Mouse (Mus musculus) forebrain, embryonic 13.5 days (tissue): ENCODE measurements around the gene Rpp30. TPM values are rescaled to one million over a fixed set of nuclear protein-coding genes. Genes with fewer than 3 reads are reported as not detected.

Experiments used
- ATAC-seq: fragments of 200-750 bp; cut with Nextera tagmentation; 2 replicates; pipeline ENCODE4 v1.8.0; 2017
- H3K27ac ChIP-seq: fragments of 300-500 bp; sonication (generic); 2 replicates; pipeline ENCODE4 v1.5.1; 2015; ENCODE audit warnings: inconsistent platforms, mild to moderate bottlenecking, moderate library complexity
- H3K27me3 ChIP-seq: fragments of 300-500 bp; sonication (generic); 2 replicates; pipeline ENCODE4 v1.6.1; 2015; ENCODE audit warnings: mild to moderate bottlenecking, inconsistent platforms
- H3K36me3 ChIP-seq: fragments of 300-500 bp; sonication (generic); 2 replicates; pipeline ENCODE4 v1.6.1; 2015; ENCODE audit warnings: mild to moderate bottlenecking, inconsistent platforms; ENCODE audit not compliant: poor library complexity, severe bottlenecking
- H3K4me1 ChIP-seq: fragments of 300-500 bp; sonication (generic); 2 replicates; pipeline ENCODE4 v1.6.1; 2015; ENCODE audit warnings: inconsistent platforms
- H3K4me2 ChIP-seq: fragments of 300-500 bp; sonication (generic); 2 replicates; pipeline ENCODE4 v1.6.1; 2015; ENCODE audit warnings: inconsistent platforms, mild to moderate bottlenecking, moderate library complexity
- H3K4me3 ChIP-seq: fragments of 300-500 bp; sonication (generic); 2 replicates; pipeline ENCODE4 v1.5.1; 2015; ENCODE audit warnings: mild to moderate bottlenecking, inconsistent platforms
- H3K9ac ChIP-seq: fragments of 300-500 bp; sonication (generic); 2 replicates; pipeline ENCODE4 v1.6.1; 2015; ENCODE audit warnings: mild to moderate bottlenecking, inconsistent platforms
- H3K9me3 ChIP-seq: fragments of 300-500 bp; sonication (generic); replicated peaks from 2 replicates; pipeline ENCODE4 v1.6.1; 2016; ENCODE audit warnings: inconsistent platforms
- WGBS: fragments of 180-500 bp; shearing (Covaris S2); methylation state at CpG from one replicate; pipeline ENCODE4 v1.1.7; 2015; 5-methylcytosine and 5-hydroxymethylcytosine counted together
- polyA plus RNA-seq: library from polyadenylated mRNA; unstranded; fragments of >200 nt; fragmentation: Nextera tagmentation; extraction: Ambion mirVana; gene quantifications from 2 replicates; pipeline ENCODE4 v1.2.1, GENCODE M21; 2015

The Rpp30 gene
- polyA plus RNA-seq, 1 experiment from 2014 or later, result 123 TPM

- ATAC-seq, result no peak
- no peak overlapping the region for H3K27ac ChIP-seq
- 86% methylated on average over 6 of the region's 6 CpGs for WGBS
- no peak overlapping the region for H3K9ac ChIP-seq
- no peaks in the 10 kb centered on the region for H3K4me1 ChIP-seq
- H3K4me2 ChIP-seq, result no peak overlapping the region
- H3K27me3 ChIP-seq, result no peaks in the 10 kb centered on the region
- no peaks in the 10 kb centered on the region for H3K9me3 ChIP-seq
- H3K36me3 ChIP-seq, result no peaks in the 10 kb centered on the region
- no peak overlapping the region for H3K4me3 ChIP-seq
Observed at GRCm38 (mm10) chr19:36131990-36132389, 48.5 kb downstream of the Rpp30 start.

- no peaks in the 10 kb centered on the region for H3K9me3 ChIP-seq
- 90% methylated on average over 6 of the region's 6 CpGs for WGBS
- H3K4me1 ChIP-seq, result no peaks in the 10 kb centered on the region
- H3K4me2 ChIP-seq, result no peak overlapping the region
- H3K4me3 ChIP-seq, result no peak overlapping the region
- no peaks in the 10 kb centered on the region for H3K36me3 ChIP-seq
- no peak for ATAC-seq
- H3K27ac ChIP-seq, result no peak overlapping the region
- H3K9ac ChIP-seq, result no peak overlapping the region
- no peaks in the 10 kb centered on the region for H3K27me3 ChIP-seq
Observed at GRCm38 (mm10) chr19:36133064-36133463, 49.5 kb downstream of the Rpp30 start.

GRCm38 (mm10) chr19:36133731-36134130, 50.2 kb downstream of the Rpp30 start:
- Histone ChIP-seq H3K4me1 (no peaks in the 10 kb centered on the region), H3K4me3 (no peak overlapping the region), H3K36me3 (no peaks in the 10 kb centered on the region), H3K9me3 (no peaks in the 10 kb centered on the region), H3K9ac (no peak overlapping the region), H3K27ac (no peak overlapping the region), H3K27me3 (no peaks in the 10 kb centered on the region), H3K4me2 (no peak overlapping the region)
- 62% methylated on average over 5 of the region's 5 CpGs for WGBS
- ATAC-seq, result no peak

GRCm38 (mm10) chr19:36143571-36143970, 60.1 kb downstream of the Rpp30 start:
- no peak for ATAC-seq
- Histone ChIP-seq H3K4me1 (no peaks in the 10 kb centered on the region), H3K36me3 (no peaks in the 10 kb centered on the region), H3K9ac (no peak overlapping the region), H3K27me3 (no peaks in the 10 kb centered on the region), H3K4me3 (no peak overlapping the region), H3K27ac (no peak overlapping the region), H3K4me2 (no peak overlapping the region), H3K9me3 (peaks cover 5% of the 10 kb centered on the region; the same call in 1 of the 2 replicates)
- WGBS, result 96% methylated on average over 2 of the region's 2 CpGs

- no peaks in the 10 kb centered on the region for H3K4me1 ChIP-seq
- no peak overlapping the region for H3K9ac ChIP-seq
- no peaks in the 10 kb centered on the region for H3K36me3 ChIP-seq
- no peak overlapping the region for H3K27ac ChIP-seq
- ATAC-seq, result no peak
- H3K4me3 ChIP-seq, result no peak overlapping the region
- H3K4me2 ChIP-seq, result no peak overlapping the region
- 81% methylated on average over 6 of the region's 6 CpGs for WGBS
- H3K27me3 ChIP-seq, result no peaks in the 10 kb centered on the region
- H3K9me3 ChIP-seq, result peaks cover 5% of the 10 kb centered on the region; the same call in 1 of the 2 replicates
Observed at GRCm38 (mm10) chr19:36148578-36148977, 65.1 kb downstream of the Rpp30 start.

- H3K9me3 ChIP-seq, result no peaks in the 10 kb centered on the region
- H3K4me1 ChIP-seq, result no peaks in the 10 kb centered on the region
- ATAC-seq, result peak; percentile 27; the same call in 1 of the 2 replicates
- H3K27me3 ChIP-seq, result no peaks in the 10 kb centered on the region
- H3K9ac ChIP-seq, result no peak overlapping the region
- H3K4me2 ChIP-seq, result no peak overlapping the region
- 81% methylated on average over 4 of the region's 4 CpGs for WGBS
- no peak overlapping the region for H3K4me3 ChIP-seq
- H3K36me3 ChIP-seq, result no peaks in the 10 kb centered on the region
- no peak overlapping the region for H3K27ac ChIP-seq
Observed at GRCm38 (mm10) chr19:36150241-36151007, 66.9 kb downstream of the Rpp30 start.

Other genes starting within 250 kb of the Rpp30 start
- gene Htr7, start 26.2 kb upstream of the Rpp30 start, polyA plus RNA-seq, result 0.75 and 0.94 TPM in 2 replicates
- 0.15 TPM in 1 of 2 replicates, not detected in the other for gene Ankrd1, start 36.4 kb downstream of the Rpp30 start, polyA plus RNA-seq